Mouse (Mus musculus): ENCODE data around the gene Cbx5. TPM values are rescaled to one million over a fixed set of nuclear protein-coding genes. Genes with fewer than 3 reads are reported as not detected.
A peak's percentile ranks its signal among the peaks of the same experiment; 100 is the strongest.

Gene Cbx5
- total and polyA plus RNA-seq, 3 experiments: 94.9 to 171 (median 128) TPM

- peak overlapping the region in 1 of 3 experiments; percentile 10 for H3K4me3 ChIP-seq (replicated peaks in 1 of 3; ENCODE audit: low read depth in 2 of 3, low read length in 2 of 3, poor library complexity in 1 of 3)
Observed at GRCm38 (mm10) chr15:103183651-103184610, 55.7 kb downstream of the Cbx5 start.

GRCm38 (mm10) chr15:103183135-103183534 lies 56.5 kb downstream of the Cbx5 start:
- H3K4me1 ChIP-seq (ENCODE audit: control insufficient read depth in 1 of 2, insufficient read depth in 2 of 2): peaks cover 11 to 47% of the 10 kb centered on the region in 2 experiments
- dilution Hi-C loops (cut with MboI; ENCODE audit: extremely low pct_ligation_motif_present, extremely low pct_unique_long_range_greater_than_20kb, low sequenced_read_pairs): no loop called here
- H3K4me2 ChIP-seq (ENCODE audit: insufficient read depth, low read depth, poor library complexity, severe bottlenecking): peak overlapping the region; percentile 99
- H3K36me3 ChIP-seq (replicated peaks in 1 of 2; ENCODE audit: control insufficient read depth in 1 of 2, insufficient read depth in 1 of 2, low read length in 1 of 2): peaks cover 0 to 4% of the 10 kb centered on the region in 2 experiments
- in situ Hi-C loops (cut with MboI; ENCODE audit: low pct_ligation_motif_present, low pct_unique_long_range_greater_than_20kb, low sequenced_read_pairs): no loop called here
- peak overlapping the region; percentile 17 to 26 (median 25) for H3K4me3 ChIP-seq (replicated peaks in 1 of 3; ENCODE audit: low read depth in 2 of 3, low read length in 2 of 3, poor library complexity in 1 of 3)
- peak overlapping the region; percentile 37 for H3K9ac ChIP-seq (ENCODE audit: insufficient read depth, low read depth)
- DNase-seq (ENCODE audit: extremely low read depth): peak; percentile 81
- peaks cover 37% of the 10 kb centered on the region for H3K27me3 ChIP-seq (replicated peaks)
- no peaks in the 10 kb centered on the region for H3K9me3 ChIP-seq (replicated peaks; ENCODE audit: low read length)
- no peak overlapping the region for H3K27ac ChIP-seq (ENCODE audit: insufficient read depth, low read depth)
- no peaks in the 10 kb centered on the region for H3K79me2 ChIP-seq (replicated peaks; ENCODE audit: control insufficient read depth, extremely low read depth, insufficient read depth, poor library complexity, severe bottlenecking)
- TF ChIP-seq UBTF (IDR thresholded peaks at IDR 0.05; ENCODE audit: low read depth, low read length) (no peak), IRF4 (IDR thresholded peaks at IDR 0.05; ENCODE audit: low read depth, low read length) (peak; percentile 44; the same call in 1 of the 2 replicates), HCFC1 (IDR thresholded peaks at IDR 0.05; ENCODE audit: low read depth, low read length) (no peak; the same call in 1 of the 2 replicates), BHLHE40 (IDR thresholded peaks at IDR 0.05; ENCODE audit: low read depth, low read length) (peak; percentile 67), KAT2A (IDR thresholded peaks at IDR 0.05; ENCODE audit: insufficient replicate concordance, low read length) (no peak), CHD2 (IDR thresholded peaks at IDR 0.05; ENCODE audit: low read length) (peak; percentile 13; the same call in 1 of the 2 replicates), ZKSCAN1 (IDR thresholded peaks at IDR 0.05; ENCODE audit: borderline replicate concordance, low read depth, low read length) (no peak), NRF1 (IDR thresholded peaks at IDR 0.05; ENCODE audit: low read depth, low read length) (peak; percentile 37; the same call in 1 of the 2 replicates), MYC (IDR thresholded peaks at IDR 0.05; ENCODE audit: low read depth, low read length) (0 out of 2 replicates have a peak, but pooled peaks have one; percentile 66), JUND (conservative IDR thresholded peaks at IDR 0.05; ENCODE audit: low read depth, low read length) (no peak), TBP (conservative IDR thresholded peaks at IDR 0.05; ENCODE audit: low read depth, low read length) (no peak), MEF2A (IDR thresholded peaks at IDR 0.05; ENCODE audit: borderline replicate concordance, low read depth, low read length) (peak; percentile 49; the same call in 1 of the 2 replicates), ZMIZ1 (IDR thresholded peaks at IDR 0.05; ENCODE audit: low read depth, low read length) (no peak), SMC3 (IDR thresholded peaks at IDR 0.05; ENCODE audit: low read depth, low read length) (peak; percentile 65), PAX5 (IDR thresholded peaks at IDR 0.05; ENCODE audit: low read length) (no peak), TCF12 (IDR thresholded peaks at IDR 0.05; ENCODE audit: low read depth, low read length) (0 out of 2 replicates have a peak, but pooled peaks have one; percentile 31), ETS1 (conservative IDR thresholded peaks at IDR 0.05; ENCODE audit: low read depth, low read length) (no peak), MAFK (IDR thresholded peaks at IDR 0.05; ENCODE audit: insufficient replicate concordance, low read length) (no peak), ELF1 (IDR thresholded peaks at IDR 0.05; ENCODE audit: low read depth, low read length) (peak; percentile 39; the same call in 1 of the 2 replicates), GABPA (IDR thresholded peaks at IDR 0.05; ENCODE audit: insufficient replicate concordance, low read depth, low read length) (no peak), NELFE (IDR thresholded peaks at IDR 0.05; ENCODE audit: low read depth, low read length) (peak; percentile 57; the same call in 1 of the 2 replicates)

More at GRCm38 (mm10) chr15:103183651-103184610, 55.7 kb downstream of the Cbx5 start:
- DNase-seq (ENCODE audit: extremely low read depth): no peak
- dilution Hi-C loops (cut with MboI; ENCODE audit: extremely low pct_ligation_motif_present, extremely low pct_unique_long_range_greater_than_20kb, low sequenced_read_pairs): no loop called here
- Histone ChIP-seq H3K9me3 (replicated peaks; ENCODE audit: low read length) (no peaks in the 10 kb centered on the region), H3K27me3 (replicated peaks) (peaks cover 29% of the 10 kb centered on the region), H3K36me3 (replicated peaks in 1 of 2; ENCODE audit: control insufficient read depth in 1 of 2, insufficient read depth in 1 of 2, low read length in 1 of 2) (peaks cover 0 to 8% of the 10 kb centered on the region in 2 experiments), H3K9ac (ENCODE audit: insufficient read depth, low read depth) (0 out of 2 replicates have a peak overlapping the region, but pooled peaks have one; percentile 14), H3K4me2 (ENCODE audit: insufficient read depth, low read depth, poor library complexity, severe bottlenecking) (peak overlapping the region; percentile 99), H3K79me2 (replicated peaks; ENCODE audit: control insufficient read depth, extremely low read depth, insufficient read depth, poor library complexity, severe bottlenecking) (no peaks in the 10 kb centered on the region), H3K4me1 (ENCODE audit: control insufficient read depth in 1 of 2, insufficient read depth in 2 of 2) (peaks cover 11 to 47% of the 10 kb centered on the region in 2 experiments), H3K27ac (ENCODE audit: insufficient read depth, low read depth) (no peak overlapping the region)
- no peak for TF ChIP-seq RCOR1 (conservative IDR thresholded peaks at IDR 0.05; ENCODE audit: low read depth, low read length)
- peak in 1 of 2 experiments; percentile 48; a peak in 2 of 4 replicates for TF ChIP-seq CTCF (conservative IDR thresholded peaks at IDR 0.05 in 1 of 2, IDR thresholded peaks at IDR 0.05 in 1 of 2; ENCODE audit: low read depth in 2 of 2, low read length in 2 of 2)
- TF ChIP-seq MYC (IDR thresholded peaks at IDR 0.05; ENCODE audit: low read depth, low read length): no peak
- no peak for TF ChIP-seq JUND (conservative IDR thresholded peaks at IDR 0.05; ENCODE audit: low read depth, low read length)
- no peak for TF ChIP-seq HCFC1 (IDR thresholded peaks at IDR 0.05; ENCODE audit: low read depth, low read length)
- no peak for TF ChIP-seq MAZ (IDR thresholded peaks at IDR 0.05; ENCODE audit: low read depth, low read length)
- TF ChIP-seq NELFE (IDR thresholded peaks at IDR 0.05; ENCODE audit: low read depth, low read length): no peak
- TF ChIP-seq UBTF (IDR thresholded peaks at IDR 0.05; ENCODE audit: low read depth, low read length): no peak
- TF ChIP-seq ZNF384 (IDR thresholded peaks at IDR 0.05; ENCODE audit: low read depth, low read length): no peak
- 0 out of 2 replicates have a peak, but pooled peaks have one; percentile 26 for TF ChIP-seq TCF12 (IDR thresholded peaks at IDR 0.05; ENCODE audit: low read depth, low read length)
- TF ChIP-seq BHLHE40 (IDR thresholded peaks at IDR 0.05; ENCODE audit: low read depth, low read length): peak; percentile 51; the same call in 1 of the 2 replicates
- TF ChIP-seq ETS1 (conservative IDR thresholded peaks at IDR 0.05; ENCODE audit: low read depth, low read length): no peak
- no peak for TF ChIP-seq MAFK (IDR thresholded peaks at IDR 0.05; ENCODE audit: insufficient replicate concordance, low read length)
- no peak for TF ChIP-seq POLR2A (IDR thresholded peaks at IDR 0.05; ENCODE audit: low read depth, low read length)
- no peak for TF ChIP-seq IRF4 (IDR thresholded peaks at IDR 0.05; ENCODE audit: low read depth, low read length)
- 0 out of 2 replicates have a peak, but pooled peaks have one; percentile 6 for TF ChIP-seq EP300 (IDR thresholded peaks at IDR 0.05; ENCODE audit: low read length)
- TF ChIP-seq GABPA (IDR thresholded peaks at IDR 0.05; ENCODE audit: insufficient replicate concordance, low read depth, low read length): no peak
- no peak for TF ChIP-seq PAX5 (IDR thresholded peaks at IDR 0.05; ENCODE audit: low read length)
- in situ Hi-C loops (cut with MboI; ENCODE audit: low pct_ligation_motif_present, low pct_unique_long_range_greater_than_20kb, low sequenced_read_pairs): no loop called here

All from CH12.LX (cell line).